Mouse (Mus musculus): ENCODE measurements around the gene Krtap1-5. TPM values are rescaled to one million over a fixed set of nuclear protein-coding genes. Genes with fewer than 3 reads are reported as not detected.

Krtap1-5 gene
- polyA plus RNA-seq, 1 experiment from 2014 or later = not detected

DNA sequence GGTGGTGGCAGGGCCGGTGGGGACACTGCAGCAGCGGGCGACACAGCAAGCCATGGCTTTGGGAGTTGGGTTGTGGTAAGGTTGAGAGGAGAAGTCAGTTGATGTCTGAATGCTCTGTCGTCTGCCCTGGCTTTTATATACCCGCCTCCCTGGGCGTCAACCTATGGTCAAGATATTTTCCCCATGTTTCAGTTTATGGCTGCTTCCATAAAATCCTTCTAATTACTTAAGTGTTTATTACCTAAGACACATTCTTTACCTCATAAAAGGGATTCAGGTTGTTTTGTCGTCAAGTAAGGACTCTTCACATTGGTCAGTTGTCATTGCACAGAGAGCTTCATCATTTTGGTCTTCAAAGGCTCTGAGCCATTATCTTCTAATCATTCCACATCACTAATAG lies 14.3 kb downstream of the Krtap1-5 start, which contains the start of gene Krtap3-1:
Gene Krtap3-1 (minus strand): TSS at position 101 of the 400 bp plus-strand sequence.
- no peak within 1 kb of the TSS for H3K4me3 ChIP-seq (replicated peaks; ENCODE audit: low read depth, low read length)
- no peaks in the 10 kb centered on the region for H3K36me3 ChIP-seq (ENCODE audit: insufficient read depth, low read length)
- H3K4me2 ChIP-seq (ENCODE audit: low read length) = no peak within 1 kb of the TSS
- no peak within 1 kb of the TSS for H3K27ac ChIP-seq
- no peak within 1 kb of the TSS for H3K9ac ChIP-seq (ENCODE audit: low read depth, low read length)
- no peak for TF ChIP-seq CTCF (IDR thresholded peaks at IDR 0.05; ENCODE audit: low read depth)
- ATAC-seq (replicated peaks; ENCODE audit: low FRiP score, low read depth) (no peak), DNase-seq (ENCODE audit: low spot score) (no peak)
- no peaks in the 10 kb centered on the region for H3K27me3 ChIP-seq (ENCODE audit: insufficient read depth, low read length)
- H3K4me1 ChIP-seq (replicated peaks; ENCODE audit: insufficient read depth, low read length) = no peaks in the 10 kb centered on the region
- H3K9me3 ChIP-seq (replicated peaks; ENCODE audit: low read length) = no peaks in the 10 kb centered on the region
- 82% methylated on average over 7 of the region's 7 CpGs for WGBS

- no peak overlapping the region for H3K4me3 ChIP-seq (replicated peaks; ENCODE audit: low read depth, low read length)
- H3K27ac ChIP-seq = no peak overlapping the region
- no peak for TF ChIP-seq CTCF (IDR thresholded peaks at IDR 0.05; ENCODE audit: low read depth)
- no peaks in the 10 kb centered on the region for H3K27me3 ChIP-seq (ENCODE audit: insufficient read depth, low read length)
- no peak overlapping the region for H3K4me2 ChIP-seq (ENCODE audit: low read length)
- ATAC-seq (replicated peaks; ENCODE audit: low FRiP score, low read depth) (no peak), DNase-seq (ENCODE audit: low spot score) (no peak)
- no peaks in the 10 kb centered on the region for H3K9me3 ChIP-seq (replicated peaks; ENCODE audit: low read length)
- H3K36me3 ChIP-seq (ENCODE audit: insufficient read depth, low read length) = no peaks in the 10 kb centered on the region
- no peak overlapping the region for H3K9ac ChIP-seq (ENCODE audit: low read depth, low read length)
- 61% methylated on average over 6 of the region's 6 CpGs for WGBS
- H3K4me1 ChIP-seq (replicated peaks; ENCODE audit: insufficient read depth, low read length) = no peaks in the 10 kb centered on the region
Observed at GRCm38 (mm10) chr11:99562580-99562979, 18.2 kb downstream of the Krtap1-5 start.

DNA sequence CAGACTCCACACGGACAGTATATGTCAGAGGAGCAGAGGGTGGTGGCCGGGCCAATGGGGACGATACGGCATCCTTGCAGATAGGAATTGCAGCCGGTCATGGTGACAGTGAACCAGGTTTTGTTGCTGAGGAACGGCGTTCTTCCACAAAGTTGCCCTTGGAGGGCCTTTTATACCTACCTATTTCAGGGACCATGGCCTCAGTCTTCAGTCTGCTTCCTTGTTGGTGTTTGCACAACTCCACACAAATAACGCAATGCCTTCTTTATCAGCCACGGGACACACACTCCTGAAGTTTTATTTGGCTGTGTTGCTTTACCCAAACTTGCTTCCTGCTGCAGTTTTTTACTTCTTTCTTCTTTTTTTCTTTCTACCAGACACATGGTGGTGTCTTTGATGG lies 21.4 kb downstream of the Krtap1-5 start, which contains the start of gene Gm11939:
Gene Gm11939 (minus strand): TSS at position 101 of the 400 bp plus-strand sequence.
- no peak within 1 kb of the TSS for H3K4me2 ChIP-seq (ENCODE audit: low read length)
- no peak within 1 kb of the TSS for H3K27ac ChIP-seq
- DNase-seq (ENCODE audit: low spot score) (no peak), ATAC-seq (replicated peaks; ENCODE audit: low FRiP score, low read depth) (no peak)
- H3K4me1 ChIP-seq (replicated peaks; ENCODE audit: insufficient read depth, low read length) = no peaks in the 10 kb centered on the region
- WGBS = 92% methylated on average over 9 of the region's 9 CpGs
- no peaks in the 10 kb centered on the region for H3K36me3 ChIP-seq (ENCODE audit: insufficient read depth, low read length)
- TF ChIP-seq CTCF (IDR thresholded peaks at IDR 0.05; ENCODE audit: low read depth) = no peak
- H3K4me3 ChIP-seq (replicated peaks; ENCODE audit: low read depth, low read length) = no peak within 1 kb of the TSS
- no peak within 1 kb of the TSS for H3K9ac ChIP-seq (ENCODE audit: low read depth, low read length)
- H3K9me3 ChIP-seq (replicated peaks; ENCODE audit: low read length) = no peaks in the 10 kb centered on the region
- H3K27me3 ChIP-seq (ENCODE audit: insufficient read depth, low read length) = no peaks in the 10 kb centered on the region

DNA sequence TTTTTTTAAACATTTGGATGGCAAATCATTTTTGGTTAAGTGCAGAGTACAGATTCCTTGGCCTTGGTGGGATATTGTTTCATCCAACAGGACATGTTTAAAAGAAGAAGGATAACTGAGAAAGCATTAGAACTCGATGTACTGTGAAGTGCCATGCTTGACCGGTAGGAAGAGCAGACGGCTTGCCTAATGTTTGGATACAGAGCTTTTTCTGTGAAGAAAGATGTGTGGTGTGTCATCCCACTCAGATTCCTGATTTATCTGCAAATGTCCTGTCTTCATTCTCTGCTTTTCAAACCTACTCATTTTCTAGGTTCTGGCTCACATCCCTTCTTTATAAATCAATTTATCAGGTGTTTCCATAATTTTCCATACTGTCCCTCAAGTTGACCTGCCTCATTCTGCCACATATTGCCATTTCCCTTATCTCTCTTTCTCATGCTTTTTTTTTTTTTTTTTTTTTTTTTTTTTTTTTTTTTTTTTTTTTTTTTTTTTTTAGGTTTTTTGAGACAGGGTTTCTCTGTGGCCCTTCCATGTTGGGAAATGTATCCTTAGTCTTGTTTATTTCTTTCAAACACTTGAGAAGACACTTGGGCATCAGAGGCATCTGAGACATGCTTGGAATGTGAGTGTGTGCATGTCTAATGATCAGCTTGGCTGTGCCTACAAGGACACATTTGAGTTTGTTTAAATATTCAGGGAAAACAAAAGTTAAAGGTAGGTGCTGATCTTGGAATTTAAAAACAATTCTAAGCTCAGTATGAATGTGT lies 22.7 kb downstream of the Krtap1-5 start:
- Histone ChIP-seq H3K9ac (ENCODE audit: low read depth, low read length) (no peak overlapping the region), H3K4me1 (replicated peaks; ENCODE audit: insufficient read depth, low read length) (no peaks in the 10 kb centered on the region), H3K4me3 (replicated peaks; ENCODE audit: low read depth, low read length) (no peak overlapping the region), H3K9me3 (replicated peaks; ENCODE audit: low read length) (no peaks in the 10 kb centered on the region), H3K36me3 (ENCODE audit: insufficient read depth, low read length) (no peaks in the 10 kb centered on the region), H3K4me2 (ENCODE audit: low read length) (no peak overlapping the region), H3K27me3 (ENCODE audit: insufficient read depth, low read length) (no peaks in the 10 kb centered on the region), H3K27ac (no peak overlapping the region)
- DNase-seq (ENCODE audit: low spot score) (no peak), ATAC-seq (replicated peaks; ENCODE audit: low FRiP score, low read depth) (no peak)
- WGBS = 46% methylated on average over 3 of the region's 3 CpGs
- TF ChIP-seq CTCF (IDR thresholded peaks at IDR 0.05; ENCODE audit: low read depth) = no peak

DNA sequence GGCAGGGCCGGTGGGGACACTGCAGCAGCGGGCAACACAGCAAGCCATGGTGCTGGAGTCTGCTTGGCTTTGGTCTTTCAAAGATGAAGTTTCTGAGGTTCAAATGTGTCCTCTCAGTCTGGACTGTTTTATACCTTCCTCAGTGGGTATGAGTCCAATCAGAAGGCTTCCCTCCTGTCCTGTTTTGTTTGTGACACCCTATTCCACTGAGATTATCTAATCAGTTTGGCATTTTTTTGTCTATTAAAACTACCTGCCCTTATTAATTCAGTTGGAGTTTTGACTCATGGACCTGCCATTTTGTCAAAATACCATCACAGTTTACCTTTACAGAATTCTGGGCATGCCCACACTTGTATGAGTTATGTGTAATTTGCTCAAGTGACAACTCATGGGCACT lies 24.1 kb downstream of the Krtap1-5 start, which contains the start of gene Krtap3-2:
Gene Krtap3-2 (minus strand): TSS at position 101 of the 400 bp plus-strand sequence.
- no peak for TF ChIP-seq CTCF (IDR thresholded peaks at IDR 0.05; ENCODE audit: low read depth)
- no peak for ATAC-seq (replicated peaks; ENCODE audit: low FRiP score, low read depth)
- Histone ChIP-seq H3K9ac (ENCODE audit: low read depth, low read length) (no peak within 1 kb of the TSS), H3K27ac (no peak within 1 kb of the TSS), H3K36me3 (ENCODE audit: insufficient read depth, low read length) (no peaks in the 10 kb centered on the region), H3K9me3 (replicated peaks; ENCODE audit: low read length) (no peaks in the 10 kb centered on the region), H3K4me1 (replicated peaks; ENCODE audit: insufficient read depth, low read length) (no peaks in the 10 kb centered on the region), H3K27me3 (ENCODE audit: insufficient read depth, low read length) (no peaks in the 10 kb centered on the region), H3K4me2 (ENCODE audit: low read length) (no peak within 1 kb of the TSS), H3K4me3 (replicated peaks; ENCODE audit: low read depth, low read length) (no peak within 1 kb of the TSS)
- 100% methylated on average over 1 of the region's 2 CpGs for WGBS
- no peak for DNase-seq (ENCODE audit: low spot score)

DNA sequence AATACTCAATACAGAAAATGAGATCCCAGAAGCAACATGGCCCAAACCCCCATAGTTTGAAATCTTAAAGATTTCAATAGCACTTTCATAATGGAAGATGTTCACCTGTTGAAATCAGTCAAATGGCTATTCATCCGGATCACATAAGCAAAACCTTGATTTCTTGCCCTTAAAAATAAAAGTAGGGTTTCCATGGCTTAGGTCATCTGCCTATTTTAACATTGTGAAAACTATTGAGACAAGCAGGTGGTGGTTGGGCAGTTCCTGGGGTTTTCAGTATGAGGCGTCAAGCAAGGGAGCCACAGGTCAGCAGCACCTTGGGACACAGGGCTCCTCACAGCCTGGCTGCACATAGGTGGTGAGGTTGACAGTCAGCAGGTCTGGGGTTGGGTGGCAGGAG lies 24.6 kb downstream of the Krtap1-5 start:
- Histone ChIP-seq H3K4me2 (ENCODE audit: low read length) (no peak overlapping the region), H3K36me3 (ENCODE audit: insufficient read depth, low read length) (no peaks in the 10 kb centered on the region), H3K9me3 (replicated peaks; ENCODE audit: low read length) (no peaks in the 10 kb centered on the region), H3K27ac (no peak overlapping the region), H3K4me3 (replicated peaks; ENCODE audit: low read depth, low read length) (no peak overlapping the region), H3K9ac (ENCODE audit: low read depth, low read length) (no peak overlapping the region), H3K27me3 (ENCODE audit: insufficient read depth, low read length) (no peaks in the 10 kb centered on the region), H3K4me1 (replicated peaks; ENCODE audit: insufficient read depth, low read length) (no peaks in the 10 kb centered on the region)
- 79% methylated on average over 2 of the region's 2 CpGs for WGBS
- ATAC-seq (replicated peaks; ENCODE audit: low FRiP score, low read depth) (no peak), DNase-seq (ENCODE audit: low spot score) (no peak)
- TF ChIP-seq CTCF (IDR thresholded peaks at IDR 0.05; ENCODE audit: low read depth) = no peak
